Mouse (Mus musculus): Measurements from ENCODE around the gene Mob3b. TPM values are rescaled to one million over a fixed set of nuclear protein-coding genes. Genes with fewer than 3 reads are reported as not detected.

Mob3b gene
- polyA plus RNA-seq, 1 experiment from 2014 or later = 11.5 TPM

Other genes starting within 250 kb of the Mob3b start
- not detected in 2 replicates for gene Ifnk, start 5.4 kb downstream of the Mob3b start, polyA plus RNA-seq (2015; fragmentation: Nextera tagmentation; extraction: Ambion mirVana)
- 12.7 and 12.8 TPM in 2 replicates for gene C9orf72, start 68.7 kb upstream of the Mob3b start, polyA plus RNA-seq (2015; fragmentation: Nextera tagmentation; extraction: Ambion mirVana)

All from lung, embryonic 16.5 days (tissue).